ENCODE assay signal across 11 mouse cellular contexts in genomic region chr15:10712288-10712687, GRCm38 (mm10). TPM values are rescaled to one million over a fixed set of nuclear protein-coding genes. Genes with fewer than 3 reads are reported as not detected.
DNase-seq lines count a peak whose midpoint lies in the region; ATAC-seq and TF ChIP-seq lines count a peak whose summit lies in the region.
"Had no signal": no experiment of that assay in that cellular context is flagged by ENCODE, and none has a peak within 500 bp of the region (broad histone marks: within the 10 kb centered on the region; RNA-seq: fewer than 3 reads in every experiment).

No protein-coding gene starts in this region.

- ATAC-seq in heart, embryonic 15.5 days (replicated peaks; ENCODE audit: insufficient number of reproducible peaks, insufficient read depth, low FRiP score, low read depth) = no peak
- ATAC-seq in embryonic facial prominence, embryonic 13.5 days (ENCODE audit: insufficient number of reproducible peaks, insufficient read depth, low FRiP score, low TSS enrichment, low read depth) = no peak
- no peak for ATAC-seq in hindbrain, embryonic 15.5 days (ENCODE audit: low FRiP score, low read depth)
- no peak for ATAC-seq in midbrain, embryonic 13.5 days
- ATAC-seq: CD4-positive, CD25-positive, alpha-beta regulatory T cell, adult 4 months had no signal

- 79% methylated on average over 3 of the region's 3 CpGs for WGBS in heart, embryonic 15.5 days
- WGBS in embryonic facial prominence, embryonic 13.5 days = 50% methylated on average over 3 of the region's 3 CpGs
- WGBS in hindbrain, embryonic 15.5 days = 75% methylated on average over 3 of the region's 3 CpGs
- WGBS in midbrain, embryonic 13.5 days = 65% methylated on average over 3 of the region's 3 CpGs
- 89% methylated on average over 3 of the region's 3 CpGs for WGBS in cerebellum, adult 2 months

- no peak for DNase-seq in heart, postnatal 10 days
- no peak for DNase-seq in left cerebral cortex, adult 8-10 months (ENCODE audit: low spot score in 2 of 2)
- DNase-seq in cerebellum, adult 2 months = no peak
- DNase-seq in layer of hippocampus, postnatal 14 days (ENCODE audit: low spot score in 2 of 2) = no peak
- DNase-seq: cerebellum, adult 11-12 months; gastrocnemius, postnatal 14 days had no signal

- no peak overlapping the region for H3K9ac ChIP-seq in heart, embryonic 15.5 days
- peak overlapping the region; percentile 98 for H3K9ac ChIP-seq in embryonic facial prominence, embryonic 13.5 days
- no peak overlapping the region for H3K9ac ChIP-seq in hindbrain, embryonic 15.5 days
- peak overlapping the region; percentile 85; the same call in 1 of the 2 replicates for H3K9ac ChIP-seq in midbrain, embryonic 13.5 days (replicated peaks)

- no peak overlapping the region; the same call in 1 of the 2 replicates for H3K4me3 ChIP-seq in heart, embryonic 15.5 days
- H3K4me3 ChIP-seq in embryonic facial prominence, embryonic 13.5 days = peak overlapping the region; percentile 91
- H3K4me3 ChIP-seq in hindbrain, embryonic 15.5 days = peak overlapping the region; percentile 87; the same call in 1 of the 2 replicates
- peak overlapping the region; percentile 77 for H3K4me3 ChIP-seq in midbrain, embryonic 13.5 days (replicated peaks)
- H3K4me3 ChIP-seq in cerebellum, adult 2 months (replicated peaks; ENCODE audit: insufficient read depth, low read depth, low read length) = no peak overlapping the region

- H3K27me3 ChIP-seq in heart, embryonic 15.5 days = peaks cover 13% of the 10 kb centered on the region; the same call in 1 of the 2 replicates
- H3K27me3 ChIP-seq in embryonic facial prominence, embryonic 13.5 days = no peaks in the 10 kb centered on the region
- no peaks in the 10 kb centered on the region for H3K27me3 ChIP-seq in hindbrain, embryonic 15.5 days
- H3K27me3 ChIP-seq in midbrain, embryonic 13.5 days = no peaks in the 10 kb centered on the region
- peaks cover 2% of the 10 kb centered on the region; the same call in 1 of the 2 replicates for H3K27me3 ChIP-seq in cerebellum, adult 2 months (ENCODE audit: control insufficient read depth, insufficient read depth, low read length)

- H3K27ac ChIP-seq in heart, embryonic 15.5 days = no peak overlapping the region
- H3K27ac ChIP-seq in embryonic facial prominence, embryonic 13.5 days = no peak overlapping the region
- H3K27ac ChIP-seq in hindbrain, embryonic 15.5 days (replicated peaks) = no peak overlapping the region
- no peak overlapping the region for H3K27ac ChIP-seq in midbrain, embryonic 13.5 days
- no peak overlapping the region for H3K27ac ChIP-seq in cerebellum, adult 2 months (ENCODE audit: insufficient read depth, low read length)

- no peak for TF ChIP-seq CTCF in cerebellum, adult 2 months (IDR thresholded peaks at IDR 0.05; ENCODE audit: borderline replicate concordance, insufficient read depth, low read depth, low read length)

- no peak for TF ChIP-seq POLR2A in cerebellum, adult 2 months (IDR thresholded peaks at IDR 0.05; ENCODE audit: borderline replicate concordance, insufficient read depth, low read length)

- no peaks in the 10 kb centered on the region for H3K36me3 ChIP-seq in heart, embryonic 15.5 days
- peaks cover 32% of the 10 kb centered on the region for H3K36me3 ChIP-seq in embryonic facial prominence, embryonic 13.5 days
- H3K36me3 ChIP-seq in hindbrain, embryonic 15.5 days = no peaks in the 10 kb centered on the region
- H3K36me3 ChIP-seq in midbrain, embryonic 13.5 days = peaks cover 8% of the 10 kb centered on the region; the same call in 1 of the 2 replicates

- intact Hi-C loops in heart, postnatal 10 days (cut with DNase I) = loop anchor here (5.0 kb wide), 2 partner anchors 130 to 210 kb away; no protein-coding TSS in a partner anchor

- H3K4me1 ChIP-seq in heart, embryonic 15.5 days (replicated peaks) = peaks cover 7% of the 10 kb centered on the region
- H3K4me1 ChIP-seq in embryonic facial prominence, embryonic 13.5 days = peaks cover 33% of the 10 kb centered on the region
- H3K4me1 ChIP-seq in hindbrain, embryonic 15.5 days (replicated peaks) = peaks cover 31% of the 10 kb centered on the region
- H3K4me1 ChIP-seq in midbrain, embryonic 13.5 days (replicated peaks) = peaks cover 33% of the 10 kb centered on the region
- no peaks in the 10 kb centered on the region; the same call in 1 of the 2 replicates for H3K4me1 ChIP-seq in cerebellum, adult 2 months (ENCODE audit: control insufficient read depth, insufficient read depth, low read length)

- no peaks in the 10 kb centered on the region for H3K9me3 ChIP-seq in heart, embryonic 15.5 days (replicated peaks)
- peaks cover 9% of the 10 kb centered on the region for H3K9me3 ChIP-seq in embryonic facial prominence, embryonic 13.5 days
- no peaks in the 10 kb centered on the region for H3K9me3 ChIP-seq in hindbrain, embryonic 15.5 days
- no peaks in the 10 kb centered on the region for H3K9me3 ChIP-seq in midbrain, embryonic 13.5 days

- peak overlapping the region; percentile 97; the same call in 1 of the 2 replicates for H3K4me2 ChIP-seq in heart, embryonic 15.5 days
- peak overlapping the region; percentile 77 for H3K4me2 ChIP-seq in embryonic facial prominence, embryonic 13.5 days
- peak overlapping the region; percentile 99 for H3K4me2 ChIP-seq in hindbrain, embryonic 15.5 days
- H3K4me2 ChIP-seq in midbrain, embryonic 13.5 days (replicated peaks) = peak overlapping the region; percentile 95

RNA-seq across cellular contexts. Expression of gene Rai14, which starts 2.1 kb away (rescaled TPM):
- polyA plus RNA-seq in heart, embryonic 15.5 days (2015; fragmentation: Nextera tagmentation; extraction: Ambion mirVana) = 13.8 and 17.1 TPM in 2 replicates
- 10 to 100 TPM in 1 of 2 experiments, 1 to 10 TPM in 1; 9.7 to 11.0 TPM for total RNA-seq in heart, postnatal 10 days (2021)
- polyA plus RNA-seq in embryonic facial prominence, embryonic 13.5 days (2015; fragmentation: Nextera tagmentation; extraction: Ambion mirVana) = 78.9 and 87.3 TPM in 2 replicates
- 10.9 and 15.7 TPM in 2 replicates for polyA plus RNA-seq in hindbrain, embryonic 15.5 days (2015; fragmentation: Nextera tagmentation; extraction: Ambion mirVana)
- polyA plus RNA-seq in midbrain, embryonic 13.5 days (2015; fragmentation: Nextera tagmentation; extraction: Ambion mirVana) = 30.1 and 34.2 TPM in 2 replicates
- 10 to 100 TPM; 11.4 to 14.1 (median 13.0) TPM for total RNA-seq in left cerebral cortex, adult 8-10 months (2022)
- polyA plus RNA-seq in cerebellum, adult 2 months (2012; rRNA removed) = 2.7 and 2.8 TPM in 2 replicates
- 1 to 10 TPM; 6.5 to 8.1 TPM for total RNA-seq in layer of hippocampus, postnatal 14 days (2021)

Comparison
In these comparisons a context has a peak if more than half of its experiments do, and no peak if none do; other contexts are left out.
1. H3K4me3 ChIP-seq: peak in embryonic facial prominence, embryonic 13.5 days (single experiment), hindbrain, embryonic 15.5 days (single experiment) and midbrain, embryonic 13.5 days (single experiment); none in heart, embryonic 15.5 days (single experiment) and cerebellum, adult 2 months (single experiment).
2. H3K9ac ChIP-seq: peak in embryonic facial prominence, embryonic 13.5 days (single experiment) and midbrain, embryonic 13.5 days (single experiment); none in heart, embryonic 15.5 days (single experiment) and hindbrain, embryonic 15.5 days (single experiment).
3. Peak in every context shown above with its lines, with median percentiles within 50 percentile points of each other: H3K4me2 ChIP-seq.